In the genomic region with DNA sequence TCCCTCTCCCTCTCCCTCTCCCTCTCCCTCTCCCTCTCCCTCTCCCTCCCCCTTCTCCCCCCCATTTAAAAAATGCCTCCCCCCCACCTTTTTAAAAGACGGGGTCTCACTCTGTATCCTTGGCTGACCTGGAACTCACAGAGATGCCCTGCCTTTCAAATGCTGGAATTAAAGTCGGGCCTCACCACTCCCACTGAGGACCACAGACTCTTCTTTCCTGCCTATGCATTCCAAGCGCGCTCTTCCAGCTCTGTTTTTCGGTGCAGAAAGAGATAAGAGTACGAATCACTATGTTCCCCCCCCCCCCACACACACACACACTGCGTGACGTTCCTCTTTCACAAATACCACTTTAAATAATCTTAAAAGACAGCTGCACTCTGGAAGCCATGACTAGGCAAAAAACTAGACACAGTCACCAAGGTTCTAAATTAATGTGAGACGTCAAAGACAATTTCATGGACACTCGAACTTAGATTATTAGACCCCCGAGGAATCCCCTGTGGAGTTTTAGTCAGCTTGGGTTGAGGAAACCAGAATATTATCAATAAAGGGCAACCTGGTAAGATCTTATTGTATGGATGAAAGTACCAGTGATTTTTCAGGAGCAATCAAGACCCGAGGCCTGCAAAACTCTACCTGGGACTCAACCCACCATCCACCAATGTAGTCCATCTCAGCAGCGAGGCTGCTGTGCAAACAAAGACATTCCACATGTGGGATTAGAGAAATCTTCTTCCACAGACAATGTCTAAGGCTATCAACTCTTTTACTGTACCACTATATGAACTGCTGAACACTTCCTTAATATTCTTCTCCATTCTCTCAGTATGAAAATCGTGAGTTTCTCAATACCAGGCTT, we compare ENCODE assay signal across 9 mouse cellular contexts. TPM values are rescaled to one million over a fixed set of nuclear protein-coding genes. Genes with fewer than 3 reads are reported as not detected.
A peak's percentile ranks its signal among the peaks of the same experiment; 100 is the strongest.
DNase-seq lines count a peak whose midpoint lies in the region; ATAC-seq and TF ChIP-seq lines count a peak whose summit lies in the region.
"Had no signal": no experiment of that assay in that cellular context is flagged by ENCODE, and none has a peak within 500 bp of the region (broad histone marks: within the 10 kb centered on the region; RNA-seq: fewer than 3 reads in every experiment).

No protein-coding gene starts in this region.

- H3K9ac ChIP-seq in lung, embryonic 16.5 days (ENCODE audit: low read length), result no peak overlapping the region
- H3K9ac ChIP-seq in limb, embryonic 14.5 days (ENCODE audit: low read depth, low read length, severe bottlenecking), result no peak overlapping the region
- H3K9ac ChIP-seq: hindbrain, embryonic 15.5 days had no signal

- ATAC-seq in CD4-positive, CD25-positive, alpha-beta regulatory T cell, adult 4 months, result no peak
- ATAC-seq in lung, embryonic 16.5 days (ENCODE audit: low read depth), result no peak
- no peak for ATAC-seq in limb, embryonic 14.5 days (ENCODE audit: low FRiP score, low read depth)

- H3K4me2 ChIP-seq in lung, embryonic 16.5 days (ENCODE audit: low read depth, low read length), result no peak overlapping the region
- H3K4me2 ChIP-seq in limb, embryonic 14.5 days (replicated peaks; ENCODE audit: low read depth, low read length, severe bottlenecking), result 0 out of 2 replicates have a peak overlapping the region, but pooled peaks have one; percentile 26
- H3K4me2 ChIP-seq: hindbrain, embryonic 15.5 days had no signal

- H3K4me1 ChIP-seq in lung, embryonic 16.5 days (replicated peaks; ENCODE audit: control insufficient read depth, insufficient read depth, low read length), result peaks cover 20% of the 10 kb centered on the region
- H3K4me1 ChIP-seq in limb, embryonic 14.5 days (ENCODE audit: control insufficient read depth, insufficient read depth, low read length), result peaks cover 30% of the 10 kb centered on the region
- no peaks in the 10 kb centered on the region for H3K4me1 ChIP-seq in small intestine, adult 2 months (ENCODE audit: control insufficient read depth, insufficient read depth, insufficient read length, low read length)
- H3K4me1 ChIP-seq: hindbrain, embryonic 15.5 days had no signal

- H3K36me3 ChIP-seq in lung, embryonic 16.5 days (ENCODE audit: control insufficient read depth, insufficient read depth, low read length), result no peaks in the 10 kb centered on the region
- no peaks in the 10 kb centered on the region for H3K36me3 ChIP-seq in limb, embryonic 14.5 days (ENCODE audit: control insufficient read depth, insufficient read depth, low read length)
- no peaks in the 10 kb centered on the region for H3K36me3 ChIP-seq in small intestine, adult 2 months (ENCODE audit: control insufficient read depth, insufficient read depth, low read length)
- H3K36me3 ChIP-seq: hindbrain, embryonic 15.5 days had no signal

- peak; percentile 49 for DNase-seq in CD4-positive, CD25-positive, alpha-beta regulatory T cell, adult 2 months (ENCODE audit: low read depth, low spot score)
- no peak for DNase-seq in lung, postnatal 10 days
- DNase-seq in limb, embryonic 14.5 days (ENCODE audit: low spot score), result no peak
- no peak for DNase-seq in embryo, embryonic 11 days
- DNase-seq in frontal cortex, postnatal 25 days (ENCODE audit: low spot score in 2 of 2), result no peak

- WGBS in lung, embryonic 16.5 days, result 61% methylated on average over 13 of the region's 14 CpGs
- WGBS in limb, embryonic 14.5 days, result 76% methylated on average over 14 of the region's 14 CpGs
- 68% methylated on average over 14 of the region's 14 CpGs for WGBS in small intestine, adult 2 months

- H3K9me3 ChIP-seq in lung, embryonic 16.5 days (ENCODE audit: control insufficient read depth, low read length), result no peaks in the 10 kb centered on the region
- H3K9me3 ChIP-seq in limb, embryonic 14.5 days (ENCODE audit: control insufficient read depth, low read length), result no peaks in the 10 kb centered on the region
- H3K9me3 ChIP-seq: hindbrain, embryonic 15.5 days had no signal

- H3K27ac ChIP-seq in lung, embryonic 16.5 days (ENCODE audit: low read length), result 0 out of 2 replicates have a peak overlapping the region, but pooled peaks have one; percentile 94
- peak overlapping the region; percentile 85 for H3K27ac ChIP-seq in limb, embryonic 14.5 days (replicated peaks; ENCODE audit: low read depth, low read length)
- peak overlapping the region; percentile 74 for H3K27ac ChIP-seq in small intestine, adult 2 months (ENCODE audit: insufficient read depth, low read depth, low read length)
- H3K27ac ChIP-seq: hindbrain, embryonic 15.5 days had no signal

- TF ChIP-seq POLR2A in limb, embryonic 14.5 days (IDR thresholded peaks at IDR 0.05; ENCODE audit: borderline replicate concordance, extremely low read depth, insufficient read depth, insufficient read length), result no peak
- TF ChIP-seq POLR2A in small intestine, adult 2 months (IDR thresholded peaks at IDR 0.05; ENCODE audit: low read depth, low read length), result no peak

- TF ChIP-seq CTCF in small intestine, adult 2 months (IDR thresholded peaks at IDR 0.05; ENCODE audit: extremely low read depth, insufficient read length, insufficient replicate concordance, low read depth, low read length), result no peak

- no peaks in the 10 kb centered on the region for H3K27me3 ChIP-seq in lung, embryonic 16.5 days (ENCODE audit: control insufficient read depth, insufficient read depth, low read depth, low read length)
- H3K27me3 ChIP-seq in limb, embryonic 14.5 days (ENCODE audit: control insufficient read depth, insufficient read depth, low read length), result no peaks in the 10 kb centered on the region
- no peaks in the 10 kb centered on the region for H3K27me3 ChIP-seq in small intestine, adult 2 months (ENCODE audit: control insufficient read depth, insufficient read depth, low read length)
- H3K27me3 ChIP-seq: hindbrain, embryonic 15.5 days had no signal

- H3K4me3 ChIP-seq in lung, embryonic 16.5 days (ENCODE audit: low read length), result no peak overlapping the region
- H3K4me3 ChIP-seq in limb, embryonic 14.5 days (replicated peaks; ENCODE audit: low read length), result no peak overlapping the region
- H3K4me3 ChIP-seq in small intestine, adult 2 months (ENCODE audit: low read depth, low read length), result peak overlapping the region; percentile 65
- H3K4me3 ChIP-seq: hindbrain, embryonic 15.5 days had no signal

RNA-seq across cellular contexts. Expression of a gene that starts 2.1 kb away (rescaled TPM):
- polyA plus RNA-seq in CD4-positive, CD25-positive, alpha-beta regulatory T cell, adult 4 months (2017; shearing (Covaris generic)), result 1,000 to 10,000 TPM; 2,618 to 2,837 TPM
- 85.2 and 98.2 TPM in 2 replicates for polyA plus RNA-seq in lung, embryonic 16.5 days (2015; fragmentation: Nextera tagmentation; extraction: Ambion mirVana)
- 104 TPM in 2 replicates for polyA plus RNA-seq in limb, embryonic 14.5 days (2012; rRNA removed)
- polyA plus RNA-seq in limb, embryonic 14.5 days (2014; fragmentation: Nextera tagmentation; extraction: Ambion mirVana), result 147 and 149 TPM in 2 replicates
- 11.2 and 22.6 TPM in 2 replicates for polyA plus RNA-seq in small intestine, adult 2 months (2012; rRNA removed)

RNA-seq across cellular contexts. Expression of a gene that starts 15.9 kb away (rescaled TPM):
- under 1 TPM; 0.05 to 0.10 TPM for polyA plus RNA-seq in CD4-positive, CD25-positive, alpha-beta regulatory T cell, adult 4 months (2017; shearing (Covaris generic))
- polyA plus RNA-seq in lung, embryonic 16.5 days (2015; fragmentation: Nextera tagmentation; extraction: Ambion mirVana), result 0.20 TPM in 1 of 2 replicates, not detected in the other
- polyA plus RNA-seq in limb, embryonic 14.5 days (2012; rRNA removed), result 0.12 and 0.20 TPM in 2 replicates
- polyA plus RNA-seq in limb, embryonic 14.5 days (2014; fragmentation: Nextera tagmentation; extraction: Ambion mirVana), result 0.23 TPM in 1 of 2 replicates, not detected in the other
- 0.04 TPM in 1 of 2 replicates, not detected in the other for polyA plus RNA-seq in small intestine, adult 2 months (2012; rRNA removed)

RNA-seq across cellular contexts. Expression of a gene that starts 17.6 kb away (rescaled TPM):
- 1 to 10 TPM; 2.9 to 3.1 TPM for polyA plus RNA-seq in CD4-positive, CD25-positive, alpha-beta regulatory T cell, adult 4 months (2017; shearing (Covaris generic))
- 0.35 and 0.97 TPM in 2 replicates for polyA plus RNA-seq in lung, embryonic 16.5 days (2015; fragmentation: Nextera tagmentation; extraction: Ambion mirVana)
- 0.52 and 0.59 TPM in 2 replicates for polyA plus RNA-seq in limb, embryonic 14.5 days (2012; rRNA removed)
- polyA plus RNA-seq in limb, embryonic 14.5 days (2014; fragmentation: Nextera tagmentation; extraction: Ambion mirVana), result 0.55 and 0.69 TPM in 2 replicates
- 0.28 and 23.3 TPM in 2 replicates for polyA plus RNA-seq in small intestine, adult 2 months (2012; rRNA removed)
- polyA plus RNA-seq: hindbrain, embryonic 15.5 days had no signal

Comparison
In these comparisons a context has a peak if more than half of its experiments do, and no peak if none do; other contexts are left out.
1. RNA of a gene that starts 2.1 kb away (polyA plus RNA-seq): 2,618 to 2,837 TPM in CD4-positive, CD25-positive, alpha-beta regulatory T cell, adult 4 months; 104 to 149 TPM in limb, embryonic 14.5 days, 85.2 to 98.2 TPM in lung, embryonic 16.5 days and 11.2 to 22.6 TPM in small intestine, adult 2 months; every median in the first group is over 10 times any median in the second.
2. Peak in every context shown above with its lines, with median percentiles within 50 percentile points of each other: H3K27ac ChIP-seq.